26 mouse cellular contexts compared by ENCODE assay signal in the genomic region with DNA sequence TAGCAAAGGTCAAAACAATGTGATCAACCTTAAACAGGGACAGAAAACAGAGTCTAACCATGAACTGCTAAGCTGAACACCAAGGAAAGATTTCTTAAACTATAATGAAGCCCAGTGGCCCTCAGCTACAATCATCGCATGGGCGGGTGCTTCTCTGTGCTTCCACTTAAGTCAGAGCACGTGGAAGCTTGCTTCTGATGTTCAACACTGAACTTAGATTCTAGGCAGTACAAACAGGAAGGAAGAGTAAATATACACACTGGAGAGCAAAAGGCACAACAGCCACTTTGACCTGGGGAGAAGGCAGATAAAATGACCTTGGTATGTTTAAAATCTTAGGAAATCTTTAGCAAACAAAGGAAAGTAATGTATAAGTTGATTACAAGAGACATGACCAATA.
"Had no signal": no experiment of that assay in that cellular context is flagged by ENCODE, and none has a peak within 500 bp of the region (broad histone marks: within the 10 kb centered on the region; RNA-seq: fewer than 3 reads in every experiment).

No protein-coding gene starts in this region.

- H3K4me1 ChIP-seq: heart, embryonic 15.5 days; hindbrain, embryonic 10.5 days; hindbrain, embryonic 12.5 days; intestine, embryonic 15.5 days; limb, embryonic 10.5 days; limb, embryonic 12.5 days had no signal

- H3K4me3 ChIP-seq: gastrocnemius, adult 2 months; heart, adult 2 months; heart, embryonic 13.5 days; heart, embryonic 15.5 days; hindbrain, embryonic 10.5 days; hindbrain, embryonic 12.5 days; intestine, embryonic 15.5 days; layer of hippocampus, adult 2 months; left cerebral cortex, adult 2 months; limb, embryonic 10.5 days; limb, embryonic 12.5 days had no signal

- H3K9me3 ChIP-seq: heart, embryonic 13.5 days; heart, embryonic 15.5 days; hindbrain, embryonic 10.5 days; hindbrain, embryonic 12.5 days; intestine, embryonic 15.5 days; limb, embryonic 10.5 days; limb, embryonic 12.5 days had no signal

- H3K4me2 ChIP-seq: heart, embryonic 11.5 days; heart, embryonic 13.5 days; heart, embryonic 15.5 days; hindbrain, embryonic 12.5 days; hindbrain, embryonic 14.5 days; intestine, embryonic 15.5 days; limb, embryonic 12.5 days had no signal

- H3K27ac ChIP-seq: gastrocnemius, adult 2 months; heart, adult 2 months; heart, embryonic 13.5 days; heart, embryonic 15.5 days; hindbrain, embryonic 10.5 days; hindbrain, embryonic 12.5 days; hindbrain, embryonic 14.5 days; intestine, embryonic 15.5 days; layer of hippocampus, adult 2 months; left cerebral cortex, adult 2 months; limb, embryonic 10.5 days; limb, embryonic 12.5 days had no signal

- H3K27me3 ChIP-seq: heart, embryonic 13.5 days; heart, embryonic 15.5 days; hindbrain, embryonic 12.5 days; intestine, embryonic 15.5 days; limb, embryonic 12.5 days had no signal

- H3K9ac ChIP-seq: heart, embryonic 13.5 days; heart, embryonic 15.5 days; hindbrain, embryonic 12.5 days; hindbrain, embryonic 14.5 days; intestine, embryonic 15.5 days; limb, embryonic 12.5 days had no signal

- DNase-seq: gastrocnemius, adult 2 months; gastrocnemius, postnatal 10 days; gastrocnemius, postnatal 25 days; heart, adult 2 months; heart, postnatal 14 days; heart, postnatal 4 days; kidney, adult 18-20 months; kidney, adult 8-10 months; kidney, postnatal 10 days; kidney, postnatal 25 days; kidney, postnatal 4 days had no signal

- ATAC-seq: forebrain, embryonic 16.5 days; hindbrain, embryonic 16.5 days; inflammation-experienced regulatory T-cells, adult 6 months; intestine, embryonic 15.5 days; intestine, postnatal 0 days had no signal
